Mouse (Mus musculus) stomach, embryonic 14.5 days (tissue): ENCODE measurements at regions not wholly inside any gene's neighbourhood (a gene's known extent, or its start where the extent isn't known, plus 50 kb on each side); places are given as distances from the start of the nearest gene placed in this dataset.
A peak's percentile ranks its signal among the peaks of the same experiment; 100 is the strongest.
"Not testable (repeated sequence)": the region's sequence is repeated elsewhere in the genome, so short reads cannot be mapped to it uniquely, and the experiment has no call there.

Experiments
- ATAC-seq: fragments of 200-750 bp; cut with Nextera tagmentation; 2 replicates; pipeline ENCODE4 v1.8.0; 2017; ENCODE audit warnings: low read depth, moderate TSS enrichment; ENCODE audit not compliant: insufficient number of reproducible peaks, insufficient read depth, low FRiP score
- H3K27ac ChIP-seq: fragments of 300-500 bp; sonication (generic); 2 replicates; pipeline ENCODE4 v1.5.1; 2014; ENCODE audit warnings: mild to moderate bottlenecking, low read length, moderate library complexity, mixed read lengths
- H3K27me3 ChIP-seq: fragments of 300-500 bp; sonication (generic); 2 replicates; pipeline ENCODE4 v1.6.1; 2014; ENCODE audit warnings: low read length, control low read depth, mixed read lengths; ENCODE audit not compliant: control insufficient read depth, insufficient read depth
- H3K36me3 ChIP-seq: fragments of 300-500 bp; sonication (generic); 2 replicates; pipeline ENCODE4 v1.6.1; 2014; ENCODE audit warnings: mild to moderate bottlenecking, control low read depth, low read length, moderate library complexity, mixed read lengths; ENCODE audit not compliant: control insufficient read depth, insufficient read depth
- H3K4me1 ChIP-seq: fragments of 300-500 bp; sonication (generic); 2 replicates; pipeline ENCODE4 v1.6.1; 2014; ENCODE audit warnings: low read length, control low read depth, mixed read lengths; ENCODE audit not compliant: control insufficient read depth, insufficient read depth
- H3K4me2 ChIP-seq: fragments of 300-500 bp; sonication (generic); replicated peaks from 2 replicates; pipeline ENCODE4 v1.6.1; 2014; ENCODE audit warnings: low read depth, low read length, control low read depth
- H3K4me3 ChIP-seq: fragments of 300-500 bp; sonication (generic); 2 replicates; pipeline ENCODE4 v1.5.1; 2014; ENCODE audit warnings: low read depth, low read length, control low read depth
- H3K9ac ChIP-seq: fragments of 300-500 bp; sonication (generic); replicated peaks from 2 replicates; pipeline ENCODE4 v1.6.1; 2014; ENCODE audit warnings: low read depth, mild to moderate bottlenecking, control low read depth, low read length, moderate library complexity, mixed read lengths
- H3K9me3 ChIP-seq: fragments of 300-500 bp; sonication (generic); 2 replicates; pipeline ENCODE4 v1.6.1; 2016; ENCODE audit warnings: low read depth, low read length, control low read depth; ENCODE audit not compliant: control insufficient read depth
- WGBS: fragments of 180-500 bp; shearing (Covaris S2); extraction: QIAGEN DNeasy Blood & Tissue Kit; methylation state at CpG from one replicate; pipeline ENCODE4 v1.1.7; 2014; 5-methylcytosine and 5-hydroxymethylcytosine counted together

GRCm38 (mm10) chr1:30700399-30701081 lies 173.2 kb downstream of the Phf3 start:
- H3K9ac ChIP-seq = no peak overlapping the region
- H3K4me2 ChIP-seq = no peak overlapping the region
- no peaks in the 10 kb centered on the region for H3K4me1 ChIP-seq
- 49% methylated on average over 10 of the region's 10 CpGs for WGBS
- no peak overlapping the region for H3K4me3 ChIP-seq
- H3K27ac ChIP-seq = no peak overlapping the region
- no peaks in the 10 kb centered on the region for H3K36me3 ChIP-seq
- no peaks in the 10 kb centered on the region for H3K27me3 ChIP-seq
- ATAC-seq = no peak
- H3K9me3 ChIP-seq = no peaks in the 10 kb centered on the region

DNA sequence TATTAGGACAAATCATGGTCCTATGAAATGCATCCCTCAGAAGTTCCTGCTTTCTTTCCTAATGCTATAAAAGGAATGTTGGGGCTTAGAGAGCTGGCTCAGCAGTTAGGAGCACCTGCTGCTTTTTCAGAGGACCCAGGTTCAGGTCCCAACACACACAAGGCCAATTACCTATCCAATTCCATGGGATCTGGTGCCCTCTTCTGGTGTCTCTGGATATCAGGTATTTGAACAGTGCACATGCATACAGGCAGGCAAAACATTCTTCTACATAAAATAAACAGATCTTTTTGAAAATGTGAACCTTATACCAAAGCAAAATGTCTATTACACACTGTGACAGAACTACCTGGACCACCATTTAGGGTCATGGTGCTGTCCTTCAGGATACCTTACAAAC lies 177.4 kb downstream of the Phf3 start:
- H3K36me3 ChIP-seq = no peaks in the 10 kb centered on the region
- H3K4me2 ChIP-seq = no peak overlapping the region
- H3K27me3 ChIP-seq = no peaks in the 10 kb centered on the region
- no peaks in the 10 kb centered on the region for H3K4me1 ChIP-seq
- no peaks in the 10 kb centered on the region for H3K9me3 ChIP-seq
- no peak for ATAC-seq
- no peak overlapping the region for H3K9ac ChIP-seq
- no peak overlapping the region for H3K4me3 ChIP-seq
- no peak overlapping the region for H3K27ac ChIP-seq

DNA sequence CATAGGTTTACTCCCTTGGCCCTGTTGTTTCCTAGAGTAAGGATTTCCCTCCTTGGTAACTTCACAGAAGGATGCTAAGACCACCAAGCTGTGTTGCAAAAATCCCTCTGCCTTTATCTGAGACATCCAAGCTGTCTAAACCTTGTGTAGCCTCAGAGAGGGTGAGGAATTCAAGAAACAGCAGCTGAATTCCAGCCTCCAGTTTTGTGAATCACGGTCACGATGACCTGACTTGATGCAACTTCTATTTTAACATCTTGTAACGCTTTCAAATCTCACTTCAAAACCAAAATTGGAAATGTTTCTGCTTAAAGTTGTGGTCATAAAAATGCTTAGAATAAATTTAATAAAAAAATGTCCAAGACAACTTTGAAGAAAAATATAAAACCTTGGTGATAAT lies 188.4 kb downstream of the Phf3 start:
- H3K27ac ChIP-seq = no peak overlapping the region
- H3K4me3 ChIP-seq = no peak overlapping the region
- H3K9me3 ChIP-seq = no peaks in the 10 kb centered on the region
- no peak overlapping the region for H3K4me2 ChIP-seq
- H3K9ac ChIP-seq = no peak overlapping the region
- H3K4me1 ChIP-seq = no peaks in the 10 kb centered on the region
- no peaks in the 10 kb centered on the region for H3K27me3 ChIP-seq
- ATAC-seq = no peak
- H3K36me3 ChIP-seq = no peaks in the 10 kb centered on the region
- 82% methylated on average over 3 of the region's 3 CpGs for WGBS

- no peaks in the 10 kb centered on the region for H3K36me3 ChIP-seq
- H3K4me2 ChIP-seq = no peak overlapping the region
- H3K9me3 ChIP-seq = no peaks in the 10 kb centered on the region
- no peak overlapping the region for H3K4me3 ChIP-seq
- H3K27ac ChIP-seq = no peak overlapping the region
- H3K9ac ChIP-seq = no peak overlapping the region
- 34% methylated on average over 2 of the region's 2 CpGs for WGBS
- no peaks in the 10 kb centered on the region for H3K4me1 ChIP-seq
- H3K27me3 ChIP-seq = no peaks in the 10 kb centered on the region
- ATAC-seq = peak; percentile 56; the same call in 1 of the 2 replicates
Observed at GRCm38 (mm10) chr1:30683889-30684288, 189.8 kb downstream of the Phf3 start.

- Histone ChIP-seq H3K9ac (no peak overlapping the region), H3K4me1 (no peaks in the 10 kb centered on the region), H3K36me3 (no peaks in the 10 kb centered on the region), H3K9me3 (no peaks in the 10 kb centered on the region), H3K27ac (no peak overlapping the region), H3K4me2 (no peak overlapping the region), H3K4me3 (no peak overlapping the region), H3K27me3 (no peaks in the 10 kb centered on the region)
- no peak for ATAC-seq
- WGBS = 52% methylated on average over 2 of the region's 2 CpGs
Observed at GRCm38 (mm10) chr1:30639807-30640206, 233.9 kb downstream of the Phf3 start.

DNA sequence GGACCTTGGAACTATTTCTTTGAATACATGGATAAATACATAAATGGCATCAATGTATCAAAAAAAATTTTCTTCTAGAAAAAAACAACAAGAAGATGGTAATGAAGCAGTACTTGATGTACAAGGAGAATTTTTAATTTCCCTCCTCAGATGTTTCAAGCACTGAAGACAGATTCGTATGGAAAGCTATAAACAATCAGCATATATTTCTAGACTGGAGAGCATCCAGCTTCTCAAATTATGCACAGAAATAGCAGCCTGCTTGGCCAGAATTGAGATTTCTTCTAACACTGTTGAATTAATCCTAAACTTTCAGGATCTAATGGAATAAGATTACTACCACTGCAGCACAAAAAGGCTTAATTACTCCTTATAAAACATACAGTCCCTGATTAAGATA lies 241.0 kb downstream of the Phf3 start:
- H3K36me3 ChIP-seq = no peaks in the 10 kb centered on the region
- no peak overlapping the region for H3K4me2 ChIP-seq
- ATAC-seq = no peak
- H3K4me3 ChIP-seq = no peak overlapping the region
- WGBS = 61% methylated on average over 1 of the region's 1 CpGs
- no peak overlapping the region for H3K9ac ChIP-seq
- no peak overlapping the region for H3K27ac ChIP-seq
- no peaks in the 10 kb centered on the region for H3K4me1 ChIP-seq
- no peaks in the 10 kb centered on the region for H3K27me3 ChIP-seq
- H3K9me3 ChIP-seq = no peaks in the 10 kb centered on the region; the same call in 1 of the 2 replicates

DNA sequence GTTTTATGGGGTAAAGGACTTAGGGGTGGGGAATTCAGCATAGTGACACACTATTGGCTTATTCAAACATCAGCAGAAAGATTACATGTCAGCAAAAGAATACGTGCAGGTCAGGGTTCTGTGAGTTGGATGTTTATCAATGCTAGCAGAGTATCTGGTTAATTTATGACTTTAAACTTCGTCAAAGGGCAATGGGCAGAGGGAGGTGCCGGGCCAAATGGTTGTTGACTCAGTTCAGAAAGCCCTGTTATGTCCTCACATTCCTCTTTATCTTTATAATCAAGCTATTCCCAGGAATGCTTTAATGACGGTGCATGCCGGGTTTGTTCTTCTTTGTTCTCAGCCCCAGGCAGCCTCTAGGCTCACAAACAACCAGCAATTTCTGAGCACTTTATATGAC lies 245.9 kb downstream of the Phf3 start:
- not testable (repeated sequence) for ATAC-seq, H3K36me3 ChIP-seq
- 62% methylated on average over 5 of the region's 5 CpGs for WGBS

GRCm38 (mm10) chr1:30595122-30595730 lies 278.5 kb downstream of the Phf3 start:
- WGBS = 43% methylated on average over 7 of the region's 7 CpGs
- H3K4me1 ChIP-seq = 0 out of 2 replicates have a peak, but pooled peaks cover 2% of the 10 kb centered on the region
- H3K36me3 ChIP-seq = no peaks in the 10 kb centered on the region
- ATAC-seq = no peak
- no peaks in the 10 kb centered on the region for H3K9me3 ChIP-seq
- no peak overlapping the region for H3K27ac ChIP-seq
- no peak overlapping the region for H3K4me2 ChIP-seq
- no peak overlapping the region for H3K9ac ChIP-seq
- H3K27me3 ChIP-seq = no peaks in the 10 kb centered on the region
- no peak overlapping the region for H3K4me3 ChIP-seq

More for the DNA sequence above, 245.9 kb downstream of the Phf3 start:
- H3K9ac ChIP-seq, H3K27me3 ChIP-seq, H3K4me1 ChIP-seq, H3K4me3 ChIP-seq, H3K9me3 ChIP-seq, H3K27ac ChIP-seq, H3K4me2 ChIP-seq: not testable (repeated sequence)

GRCm38 (mm10) chr1:30594036-30594435 lies 279.7 kb downstream of the Phf3 start:
- no peak overlapping the region for H3K9ac ChIP-seq
- no peaks in the 10 kb centered on the region for H3K9me3 ChIP-seq
- H3K27ac ChIP-seq = no peak overlapping the region
- ATAC-seq = no peak
- 0 out of 2 replicates have a peak, but pooled peaks cover 2% of the 10 kb centered on the region for H3K4me1 ChIP-seq
- no peak overlapping the region for H3K4me2 ChIP-seq
- 46% methylated on average over 1 of the region's 1 CpGs for WGBS
- H3K27me3 ChIP-seq = no peaks in the 10 kb centered on the region
- no peak overlapping the region for H3K4me3 ChIP-seq
- no peaks in the 10 kb centered on the region for H3K36me3 ChIP-seq
